Mouse (Mus musculus) stomach, embryonic 16.5 days (tissue): ENCODE measurements around the gene Cwc15. TPM values are rescaled to one million over a fixed set of nuclear protein-coding genes. Genes with fewer than 3 reads are reported as not detected.
A peak's percentile ranks its signal among the peaks of the same experiment; 100 is the strongest.

Experiments used
- ATAC-seq: fragments of 200-750 bp; cut with Nextera tagmentation; 2 replicates; pipeline ENCODE4 v1.8.0; 2017; ENCODE audit warnings: moderate number of reproducible peaks, moderate TSS enrichment; ENCODE audit not compliant: insufficient read depth, low FRiP score
- H3K27ac ChIP-seq: fragments of 300-500 bp; sonication (generic); 2 replicates; pipeline ENCODE4 v1.5.1; 2014; ENCODE audit warnings: low read length
- H3K27me3 ChIP-seq: fragments of 300-500 bp; sonication (generic); 2 replicates; pipeline ENCODE4 v1.6.1; 2014; ENCODE audit warnings: low read length, control low read depth, mixed read lengths; ENCODE audit not compliant: control insufficient read depth, insufficient read depth
- H3K36me3 ChIP-seq: fragments of 300-500 bp; sonication (generic); 2 replicates; pipeline ENCODE4 v1.6.1; 2014; ENCODE audit warnings: low read length; ENCODE audit not compliant: control insufficient read depth, insufficient read depth
- H3K4me1 ChIP-seq: fragments of 300-500 bp; sonication (generic); 2 replicates; pipeline ENCODE4 v1.6.1; 2014; ENCODE audit warnings: low read length, control low read depth, mixed read lengths; ENCODE audit not compliant: control insufficient read depth, insufficient read depth
- H3K4me2 ChIP-seq: fragments of 300-500 bp; sonication (generic); 2 replicates; pipeline ENCODE4 v1.6.1; 2014; ENCODE audit warnings: low read depth, low read length, mixed read lengths
- H3K4me3 ChIP-seq: fragments of 300-500 bp; sonication (generic); replicated peaks from 2 replicates; pipeline ENCODE4 v1.5.1; 2014; ENCODE audit warnings: mild to moderate bottlenecking, low read length
- H3K9ac ChIP-seq: fragments of 300-500 bp; sonication (generic); 2 replicates; pipeline ENCODE4 v1.6.1; 2014; ENCODE audit warnings: low read length
- H3K9me3 ChIP-seq: fragments of 300-500 bp; sonication (generic); replicated peaks from 2 replicates; pipeline ENCODE4 v1.6.1; 2016; ENCODE audit warnings: low read length, control low read depth; ENCODE audit not compliant: control insufficient read depth
- WGBS: fragments of 180-500 bp; shearing (Covaris S2); extraction: QIAGEN DNeasy Blood & Tissue Kit; methylation state at CpG from one replicate; pipeline ENCODE4 v1.1.7; 2014; 5-methylcytosine and 5-hydroxymethylcytosine counted together
- polyA plus RNA-seq: library from polyadenylated mRNA; unstranded; fragments of >200 nt; fragmentation: Nextera tagmentation; extraction: Ambion mirVana; gene quantifications from 2 replicates; pipeline ENCODE4 v1.2.1, GENCODE M21; 2015

Gene Cwc15
- polyA plus RNA-seq, 1 experiment from 2014 or later, result 151 TPM

DNA sequence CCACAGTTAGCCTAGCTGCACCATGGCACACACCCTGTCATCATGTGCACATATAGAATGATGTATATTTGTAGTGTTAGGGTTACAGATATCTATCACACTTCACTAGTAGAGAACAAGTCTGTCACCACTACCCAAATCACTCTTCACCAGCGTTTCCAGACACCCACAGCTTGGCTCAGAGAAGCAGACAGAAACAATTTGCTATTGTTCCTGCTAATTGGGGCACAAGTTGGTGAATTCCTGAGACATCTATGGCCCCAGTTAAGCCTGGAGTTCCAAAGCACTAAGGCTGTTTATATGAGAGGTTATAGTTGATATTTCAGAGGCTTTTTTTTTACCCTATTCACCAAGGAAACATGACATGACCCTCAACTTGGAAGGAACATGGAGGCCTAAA is 16.9 kb downstream of the Cwc15 start:
- no peaks in the 10 kb centered on the region for H3K9me3 ChIP-seq
- ATAC-seq, result no peak
- H3K9ac ChIP-seq, result no peak overlapping the region
- no peaks in the 10 kb centered on the region for H3K36me3 ChIP-seq
- no peaks in the 10 kb centered on the region for H3K27me3 ChIP-seq
- WGBS, result 58% methylated on average over 1 of the region's 1 CpGs
- H3K27ac ChIP-seq, result no peak overlapping the region
- no peak overlapping the region for H3K4me2 ChIP-seq
- H3K4me1 ChIP-seq, result 0 out of 2 replicates have a peak, but pooled peaks cover 7% of the 10 kb centered on the region
- no peak overlapping the region for H3K4me3 ChIP-seq

DNA sequence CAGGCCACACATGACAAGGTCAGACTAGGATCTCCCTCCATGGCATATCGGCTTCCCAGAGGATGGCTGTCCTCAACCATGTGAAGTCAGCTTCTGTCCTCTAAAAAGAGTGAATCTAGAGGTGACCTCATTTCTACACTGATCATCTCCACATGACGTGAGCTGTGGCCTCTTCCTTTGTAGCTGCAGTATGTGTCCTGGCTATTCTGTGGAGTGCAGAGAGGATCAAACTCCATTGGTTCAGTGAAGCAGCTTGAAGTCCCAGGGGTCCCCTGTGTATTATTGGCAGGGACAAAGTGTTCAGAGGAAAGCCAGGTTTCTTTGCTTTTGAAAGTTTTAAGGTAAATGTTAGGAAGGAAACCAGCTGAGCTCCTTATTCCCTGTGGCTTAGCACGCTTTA is 17.7 kb downstream of the Cwc15 start:
- Histone ChIP-seq H3K9ac (no peak overlapping the region), H3K36me3 (no peaks in the 10 kb centered on the region), H3K4me3 (no peak overlapping the region), H3K4me1 (0 out of 2 replicates have a peak, but pooled peaks cover 7% of the 10 kb centered on the region), H3K4me2 (no peak overlapping the region), H3K27ac (no peak overlapping the region), H3K9me3 (no peaks in the 10 kb centered on the region), H3K27me3 (no peaks in the 10 kb centered on the region)
- WGBS, result 79% methylated on average over 3 of the region's 3 CpGs
- ATAC-seq, result no peak

DNA sequence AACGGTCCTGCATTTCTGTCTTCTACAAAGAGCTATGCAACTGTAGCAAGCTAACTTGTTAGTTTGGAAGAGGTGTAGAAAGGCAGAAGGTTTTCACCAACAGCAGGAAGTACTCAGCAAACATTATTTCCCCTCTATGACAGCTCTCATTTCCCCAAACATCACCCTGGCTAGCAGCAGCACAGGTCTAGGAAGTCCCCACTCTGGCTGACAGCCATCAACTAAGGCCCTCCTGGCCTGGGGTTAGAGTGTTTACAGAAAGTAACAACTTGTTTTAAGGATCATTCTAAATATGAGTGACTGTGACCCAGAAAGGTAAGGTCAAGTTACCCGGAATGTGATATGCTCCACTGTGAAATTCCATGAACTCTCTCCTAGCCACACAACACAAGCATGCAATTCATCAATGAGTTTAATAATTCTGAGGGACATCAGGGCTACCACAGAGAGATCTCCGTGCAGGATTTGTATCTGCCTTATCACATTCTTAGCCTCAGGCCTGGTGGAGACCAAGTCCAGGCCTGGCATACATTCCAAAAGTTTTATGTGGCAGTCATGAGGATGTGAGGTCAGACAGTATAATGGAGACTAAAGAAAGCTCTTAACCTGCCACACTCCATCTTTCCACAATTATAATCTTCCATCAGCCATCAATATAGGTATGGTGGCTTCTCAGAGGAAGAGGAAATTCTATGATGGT is 20.7 kb downstream of the Cwc15 start:
- H3K4me1 ChIP-seq, result 0 out of 2 replicates have a peak, but pooled peaks cover 7% of the 10 kb centered on the region
- no peak for ATAC-seq
- 28% methylated on average over 3 of the region's 3 CpGs for WGBS
- H3K9me3 ChIP-seq, result no peaks in the 10 kb centered on the region
- no peaks in the 10 kb centered on the region for H3K36me3 ChIP-seq
- no peak overlapping the region for H3K27ac ChIP-seq
- no peak overlapping the region for H3K4me2 ChIP-seq
- no peaks in the 10 kb centered on the region for H3K27me3 ChIP-seq
- H3K9ac ChIP-seq, result no peak overlapping the region
- H3K4me3 ChIP-seq, result no peak overlapping the region

DNA sequence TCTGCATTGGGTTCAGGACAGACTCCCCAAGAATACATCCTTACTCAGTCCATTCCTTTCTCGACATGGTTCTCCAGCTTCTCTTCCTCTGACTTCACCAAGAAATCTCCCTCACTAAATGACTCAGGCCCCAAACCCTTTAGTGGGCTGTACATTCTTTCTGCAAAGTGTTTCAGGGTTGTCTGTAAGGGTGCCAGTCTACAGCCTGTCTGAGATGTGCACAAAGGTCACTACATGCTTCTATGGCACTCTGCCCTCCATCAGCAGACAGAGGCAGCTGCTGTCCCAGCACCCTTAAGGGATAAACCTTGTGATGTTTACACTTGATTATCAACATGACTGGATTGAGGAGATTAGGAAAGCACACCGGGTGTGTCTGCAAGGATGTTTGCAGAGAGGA is 21.3 kb downstream of the Cwc15 start:
- ATAC-seq, result no peak
- WGBS, result 26% methylated on average over 2 of the region's 2 CpGs

DNA sequence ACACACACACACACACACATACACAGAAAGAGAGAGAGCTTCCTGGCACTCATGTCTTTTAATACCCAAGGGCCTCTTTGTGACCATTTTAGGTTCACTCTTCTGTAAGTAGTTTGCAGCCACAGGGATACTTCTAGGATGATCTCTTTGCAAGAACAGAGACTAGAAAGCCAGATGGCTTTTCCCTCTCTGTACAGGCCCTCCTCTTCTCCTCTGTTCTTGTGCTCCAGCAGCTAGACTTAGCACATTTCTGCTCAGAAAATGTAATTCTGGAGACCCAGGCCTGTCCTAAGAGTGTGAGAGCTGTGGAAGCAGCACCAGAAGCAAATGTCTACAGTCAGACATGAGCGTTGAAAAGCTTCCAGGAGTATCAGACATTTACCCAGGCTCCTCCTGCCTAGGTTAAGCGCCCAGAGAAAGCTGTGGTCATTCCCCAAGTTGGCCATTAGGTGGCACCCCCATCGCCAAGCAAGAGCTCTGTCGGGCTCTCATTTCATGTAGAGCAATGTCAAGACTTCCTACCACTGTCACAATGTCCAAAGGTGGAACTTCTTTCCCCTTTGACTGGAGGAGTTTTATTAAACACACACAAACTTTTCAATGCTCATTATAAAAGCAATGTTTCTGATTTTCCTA is 23.1 kb downstream of the Cwc15 start:
- peak; percentile 82 for ATAC-seq
- Histone ChIP-seq H3K36me3 (no peaks in the 10 kb centered on the region), H3K9me3 (no peaks in the 10 kb centered on the region), H3K9ac (no peak overlapping the region), H3K27me3 (no peaks in the 10 kb centered on the region), H3K4me3 (no peak overlapping the region), H3K27ac (no peak overlapping the region), H3K4me1 (0 out of 2 replicates have a peak, but pooled peaks cover 7% of the 10 kb centered on the region), H3K4me2 (no peak overlapping the region)
- WGBS, result 6% methylated on average over 4 of the region's 4 CpGs

More for the DNA sequence above, 21.3 kb downstream of the Cwc15 start:
- no peaks in the 10 kb centered on the region for H3K9me3 ChIP-seq
- H3K27me3 ChIP-seq, result no peaks in the 10 kb centered on the region
- no peak overlapping the region for H3K9ac ChIP-seq
- H3K4me3 ChIP-seq, result no peak overlapping the region
- H3K4me2 ChIP-seq, result no peak overlapping the region
- no peak overlapping the region for H3K27ac ChIP-seq
- no peaks in the 10 kb centered on the region for H3K36me3 ChIP-seq
- H3K4me1 ChIP-seq, result 0 out of 2 replicates have a peak, but pooled peaks cover 7% of the 10 kb centered on the region

DNA sequence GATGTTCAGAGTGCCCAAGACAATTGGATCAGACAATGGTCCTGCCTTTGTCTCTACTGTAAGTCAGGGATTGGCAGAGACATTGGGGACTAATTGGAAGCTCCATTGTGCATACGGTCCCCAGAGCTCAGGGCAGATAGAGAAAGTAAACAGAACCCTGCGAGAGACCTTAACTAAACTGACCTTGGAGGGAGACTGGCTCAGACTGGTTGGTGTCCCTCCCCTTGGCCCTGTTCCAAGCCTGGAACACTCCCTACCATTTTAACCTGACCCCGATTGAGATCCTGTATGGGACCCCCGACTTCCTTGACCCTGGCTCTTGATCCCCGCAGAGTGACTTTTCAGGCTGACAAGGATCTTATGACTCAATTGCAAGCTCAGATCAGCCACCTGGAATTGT is 29.6 kb downstream of the Cwc15 start:
- Histone ChIP-seq H3K36me3 (no peaks in the 10 kb centered on the region), H3K4me1 (no peaks in the 10 kb centered on the region), H3K4me2 (no peak overlapping the region), H3K9me3 (no peaks in the 10 kb centered on the region), H3K4me3 (no peak overlapping the region), H3K27me3 (no peaks in the 10 kb centered on the region), H3K27ac (no peak overlapping the region), H3K9ac (no peak overlapping the region)
- peak; percentile 74 for ATAC-seq
- WGBS, result 38% methylated on average over 5 of the region's 5 CpGs

DNA sequence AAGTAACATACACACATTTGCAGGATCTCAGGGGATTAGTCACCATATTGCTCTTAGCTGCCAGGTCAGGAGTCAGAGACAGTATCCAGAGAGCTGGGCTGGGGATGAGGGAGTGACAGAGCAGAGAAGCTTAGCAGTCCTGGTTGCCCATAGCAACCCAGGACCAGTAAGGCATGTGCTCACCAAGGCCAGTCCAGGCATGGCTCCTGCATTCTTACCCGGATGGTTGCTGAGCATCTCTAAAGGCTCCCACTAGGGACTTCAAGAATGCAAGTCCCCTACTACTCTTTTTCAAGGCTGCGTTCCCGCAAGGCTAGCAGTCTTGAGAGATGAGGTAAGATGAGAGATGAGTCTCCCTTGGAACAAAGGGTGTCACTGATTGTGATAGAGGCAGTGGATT is 31.9 kb downstream of the Cwc15 start:
- no peaks in the 10 kb centered on the region for H3K4me1 ChIP-seq
- no peak overlapping the region for H3K9ac ChIP-seq
- ATAC-seq, result no peak
- H3K27me3 ChIP-seq, result no peaks in the 10 kb centered on the region
- 57% methylated on average over 3 of the region's 3 CpGs for WGBS
- no peaks in the 10 kb centered on the region for H3K9me3 ChIP-seq
- no peak overlapping the region for H3K4me3 ChIP-seq
- no peak overlapping the region for H3K4me2 ChIP-seq
- H3K36me3 ChIP-seq, result no peaks in the 10 kb centered on the region
- H3K27ac ChIP-seq, result no peak overlapping the region

DNA sequence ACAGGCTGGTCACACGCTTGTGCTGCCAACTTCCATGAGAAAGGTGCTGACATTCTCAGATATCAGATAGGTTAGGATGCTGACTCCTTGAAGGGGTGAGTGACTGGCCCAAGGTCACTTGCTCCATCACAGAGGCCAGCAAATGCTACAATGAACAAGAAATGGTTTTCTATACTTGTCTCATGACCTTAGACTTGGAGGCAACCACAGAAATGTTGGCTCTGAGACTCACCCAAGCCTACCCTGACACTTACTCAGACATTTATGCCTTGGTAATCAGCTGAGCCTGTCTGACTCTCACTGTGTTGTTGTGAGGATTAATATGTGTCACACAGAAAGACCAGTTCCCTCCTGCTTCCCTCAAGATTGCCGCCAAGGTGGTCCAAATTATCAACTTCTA is 33.2 kb downstream of the Cwc15 start:
- no peak overlapping the region for H3K27ac ChIP-seq
- no peak overlapping the region for H3K4me2 ChIP-seq
- ATAC-seq, result no peak
- WGBS, result 85% methylated on average over 2 of the region's 2 CpGs
- no peaks in the 10 kb centered on the region for H3K36me3 ChIP-seq
- H3K4me3 ChIP-seq, result no peak overlapping the region
- no peaks in the 10 kb centered on the region for H3K27me3 ChIP-seq
- no peak overlapping the region for H3K9ac ChIP-seq
- H3K4me1 ChIP-seq, result no peaks in the 10 kb centered on the region
- H3K9me3 ChIP-seq, result no peaks in the 10 kb centered on the region

DNA sequence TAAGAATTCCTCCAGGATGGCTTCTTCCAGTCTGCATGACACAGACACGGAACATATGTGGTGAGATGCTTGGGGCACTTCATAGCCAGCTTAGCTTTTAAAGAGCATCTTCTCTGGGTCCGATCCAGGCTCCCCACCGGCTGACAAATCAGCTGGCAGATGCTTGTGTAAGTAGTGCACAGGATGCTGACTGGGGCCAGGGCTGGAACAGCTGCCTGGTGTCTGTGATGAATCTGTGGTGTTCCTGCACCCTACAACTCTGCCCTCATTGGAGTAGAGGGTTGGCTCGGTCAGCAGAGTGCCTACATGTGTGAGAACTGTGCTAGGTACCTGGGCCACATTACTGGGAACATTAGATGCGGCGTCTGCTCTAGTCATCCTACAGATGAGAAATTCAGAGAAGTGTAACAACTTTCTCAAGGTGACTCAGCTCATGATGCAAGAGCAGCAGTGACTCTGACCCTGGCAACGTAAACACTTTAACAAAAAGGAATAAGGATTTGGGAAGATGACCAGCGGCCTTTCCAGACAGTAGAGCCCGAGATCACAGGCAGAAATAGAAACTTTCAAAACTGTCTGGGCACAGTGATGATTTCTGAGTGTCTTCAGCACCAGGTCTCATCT is 34.5 kb downstream of the Cwc15 start:
- ATAC-seq, result no peak
- no peak overlapping the region for H3K4me2 ChIP-seq
- no peaks in the 10 kb centered on the region for H3K36me3 ChIP-seq
- no peaks in the 10 kb centered on the region for H3K9me3 ChIP-seq
- no peak overlapping the region for H3K4me3 ChIP-seq
- H3K9ac ChIP-seq, result no peak overlapping the region
- WGBS, result 77% methylated on average over 9 of the region's 9 CpGs
- H3K4me1 ChIP-seq, result no peaks in the 10 kb centered on the region
- no peak overlapping the region for H3K27ac ChIP-seq
- no peaks in the 10 kb centered on the region for H3K27me3 ChIP-seq
